Mouse (Mus musculus): ENCODE results near the gene Tfr2.

Gene Tfr2

GRCm38 (mm10) chr5:137569665-137570064, at the start of gene Tfr2:
Tfr2 (plus strand) TSS chr5:137569840.
- DNase-seq (ENCODE audit: low spot score in 2 of 2), result no peak

GRCm38 (mm10) chr5:137521861-137522260, 47.8 kb upstream of the Tfr2 start:
- no peak for DNase-seq (ENCODE audit: low spot score in 2 of 2)

DNA sequence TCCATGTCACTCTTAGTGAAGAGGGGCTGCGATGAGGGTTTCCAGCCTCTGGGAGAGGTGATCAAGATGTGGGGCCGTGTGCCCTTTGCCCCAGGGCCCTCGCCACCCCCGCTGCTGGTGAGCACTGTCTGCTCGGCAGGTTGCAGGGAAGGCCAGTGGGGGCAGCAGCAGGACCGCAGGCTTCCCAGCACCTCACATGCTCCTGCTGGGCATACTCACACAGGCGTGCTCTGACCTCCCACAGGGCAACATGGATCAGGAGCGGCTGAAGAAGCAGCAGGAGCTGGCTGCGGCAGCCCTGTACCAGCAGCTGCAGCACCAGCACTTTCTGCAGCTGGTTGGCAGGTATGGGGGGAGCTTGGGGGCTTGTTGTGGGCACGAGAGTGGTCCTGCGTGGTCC, 46.9 kb upstream of the Tfr2 start:
- peak in 1 of 2 experiments; percentile 26 for DNase-seq (ENCODE audit: low spot score in 2 of 2)

DNA sequence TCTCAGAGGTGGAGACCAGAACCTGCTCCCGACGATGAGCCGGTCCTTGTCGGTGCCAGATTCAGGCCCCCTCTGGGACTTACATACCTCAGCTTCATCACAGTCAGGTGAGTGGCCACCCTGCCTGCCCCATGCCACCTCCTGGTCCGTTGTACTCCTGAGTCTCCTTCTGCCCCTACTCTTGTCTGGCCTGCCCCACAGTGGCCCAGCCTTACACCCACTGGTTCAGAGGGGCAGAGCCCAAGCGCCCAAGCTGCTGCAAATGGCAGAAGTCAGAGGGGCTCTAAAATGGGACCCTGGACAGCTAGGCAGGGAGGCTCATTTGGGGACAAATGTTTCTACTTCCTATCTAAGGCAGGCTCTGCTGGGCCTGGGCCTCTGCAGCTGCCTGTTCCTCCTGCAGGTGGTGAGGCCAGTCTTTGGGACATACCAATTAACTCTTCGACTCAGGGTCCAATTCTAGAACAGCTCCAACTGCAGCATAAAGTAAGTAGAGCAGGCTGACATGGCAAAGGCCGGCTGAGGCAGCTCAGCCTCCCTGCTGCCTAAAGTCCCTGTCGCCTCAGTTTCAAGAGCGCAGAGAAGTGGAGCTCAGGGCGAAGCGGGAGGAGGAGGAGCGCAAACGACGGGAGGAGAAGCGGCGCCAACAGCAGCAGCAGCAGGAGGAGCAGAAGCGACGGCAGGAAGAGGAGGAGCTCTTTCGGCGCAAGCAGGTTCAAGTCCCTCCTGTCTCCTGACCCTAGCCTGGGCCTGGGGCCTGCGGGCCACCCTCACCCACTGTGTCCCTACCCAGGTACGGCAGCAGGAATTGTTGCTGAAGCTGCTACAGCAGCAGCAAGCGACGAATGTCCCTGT, 46.0 kb upstream of the Tfr2 start:
- peak in 1 of 2 experiments; percentile 25 for DNase-seq (ENCODE audit: low spot score in 2 of 2)

DNA sequence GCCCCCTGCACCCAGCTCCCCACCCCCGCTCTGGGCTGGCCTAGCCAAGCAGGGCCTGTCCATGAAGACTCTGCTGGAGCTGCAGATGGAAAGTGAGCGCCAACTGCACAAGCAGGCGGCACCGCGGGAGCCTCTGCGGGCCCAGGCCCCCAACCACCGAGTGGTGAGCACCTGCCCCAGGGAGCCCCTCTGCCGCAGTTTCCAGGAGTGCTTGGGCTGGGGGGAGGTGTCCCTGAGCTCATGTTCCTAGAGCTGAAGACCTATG, 45.5 kb upstream of the Tfr2 start:
- DNase-seq (ENCODE audit: low spot score in 2 of 2), result peak in 1 of 2 experiments; percentile 40

GRCm38 (mm10) chr5:137524671-137525070, 45.0 kb upstream of the Tfr2 start:
- DNase-seq (ENCODE audit: low spot score in 2 of 2), result peak in 1 of 2 experiments; percentile 27

DNA sequence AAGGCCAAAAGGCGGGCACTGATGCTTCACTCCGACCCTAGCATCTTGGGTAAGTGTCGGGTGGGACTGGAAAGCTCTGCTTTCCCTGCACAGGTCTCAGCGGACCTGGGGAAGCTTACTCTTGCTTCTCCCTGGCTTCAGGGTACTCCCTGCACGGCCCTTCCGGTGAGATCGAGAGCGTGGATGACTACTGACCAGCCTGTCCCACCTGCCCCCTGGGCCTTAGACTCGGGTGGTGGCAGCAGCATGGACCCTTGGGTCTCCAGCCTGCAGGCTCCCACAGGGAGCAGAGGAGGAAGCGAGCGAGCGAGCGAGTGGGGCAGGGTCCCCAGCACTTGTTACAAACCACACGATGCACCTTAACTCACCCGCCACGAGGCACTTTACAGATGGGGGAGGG, 44.1 kb upstream of the Tfr2 start:
- peak in 1 of 2 experiments; percentile 25 for DNase-seq (ENCODE audit: low spot score in 2 of 2)

DNA sequence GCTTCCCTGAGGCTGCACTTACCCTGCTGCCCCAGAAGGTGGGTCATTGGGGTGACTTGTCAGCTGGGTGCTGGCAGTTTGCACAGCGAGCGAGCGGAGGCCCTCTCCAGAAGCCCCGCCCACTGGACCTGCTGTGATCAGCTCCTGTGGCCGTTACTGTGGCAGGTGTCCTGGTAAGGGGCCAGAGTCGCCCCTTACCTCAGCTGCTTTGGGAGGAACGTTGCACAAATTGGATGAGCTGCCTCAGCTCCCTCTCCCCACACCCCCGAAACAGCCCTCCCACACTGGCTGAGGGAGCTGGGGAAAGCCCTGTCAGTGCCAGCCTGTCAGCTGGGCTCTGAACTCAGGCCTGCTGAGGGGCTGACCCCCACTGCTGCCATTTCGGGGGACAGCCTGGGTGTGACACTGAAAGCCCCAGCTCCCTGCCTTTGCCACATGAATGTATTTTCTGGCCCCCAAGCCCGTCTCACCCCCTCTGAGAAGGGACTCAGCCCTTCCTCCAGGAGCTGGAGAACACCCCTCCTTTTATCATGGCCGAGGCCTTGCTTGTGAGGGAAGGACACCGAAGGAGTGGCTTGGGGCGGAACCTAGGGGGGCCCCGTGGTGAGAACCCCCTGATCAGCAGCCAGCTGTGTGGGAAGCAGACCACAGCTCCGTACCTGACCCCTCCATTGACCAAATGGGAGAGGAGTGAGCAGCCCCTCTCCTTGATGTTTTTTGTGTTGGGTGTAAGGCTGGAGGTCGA, 43.3 kb upstream of the Tfr2 start:
- DNase-seq (ENCODE audit: low spot score in 2 of 2), result peak; percentile 59 to 72

DNA sequence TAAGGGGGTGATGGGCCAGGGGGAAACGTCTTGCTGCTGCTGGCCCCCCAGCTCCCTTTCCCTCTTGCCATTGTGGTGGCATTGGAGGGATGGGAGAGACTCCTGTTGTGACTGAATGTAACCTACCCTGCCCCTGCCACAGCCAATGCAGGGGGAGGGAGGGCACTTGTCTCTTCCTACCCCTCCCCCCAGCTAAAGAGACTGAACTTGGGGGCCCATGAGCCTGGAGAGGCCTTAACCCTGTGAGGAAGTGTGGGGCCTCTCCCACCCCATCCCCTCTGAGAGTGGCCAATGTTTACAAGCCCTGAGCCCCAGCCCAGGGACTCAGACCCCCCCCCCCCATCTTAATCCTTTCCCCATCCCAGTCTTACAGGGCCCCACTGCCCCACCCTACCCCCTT, 42.2 kb upstream of the Tfr2 start:
- peak in 1 of 2 experiments; percentile 27 for DNase-seq (ENCODE audit: low spot score in 2 of 2)

DNA sequence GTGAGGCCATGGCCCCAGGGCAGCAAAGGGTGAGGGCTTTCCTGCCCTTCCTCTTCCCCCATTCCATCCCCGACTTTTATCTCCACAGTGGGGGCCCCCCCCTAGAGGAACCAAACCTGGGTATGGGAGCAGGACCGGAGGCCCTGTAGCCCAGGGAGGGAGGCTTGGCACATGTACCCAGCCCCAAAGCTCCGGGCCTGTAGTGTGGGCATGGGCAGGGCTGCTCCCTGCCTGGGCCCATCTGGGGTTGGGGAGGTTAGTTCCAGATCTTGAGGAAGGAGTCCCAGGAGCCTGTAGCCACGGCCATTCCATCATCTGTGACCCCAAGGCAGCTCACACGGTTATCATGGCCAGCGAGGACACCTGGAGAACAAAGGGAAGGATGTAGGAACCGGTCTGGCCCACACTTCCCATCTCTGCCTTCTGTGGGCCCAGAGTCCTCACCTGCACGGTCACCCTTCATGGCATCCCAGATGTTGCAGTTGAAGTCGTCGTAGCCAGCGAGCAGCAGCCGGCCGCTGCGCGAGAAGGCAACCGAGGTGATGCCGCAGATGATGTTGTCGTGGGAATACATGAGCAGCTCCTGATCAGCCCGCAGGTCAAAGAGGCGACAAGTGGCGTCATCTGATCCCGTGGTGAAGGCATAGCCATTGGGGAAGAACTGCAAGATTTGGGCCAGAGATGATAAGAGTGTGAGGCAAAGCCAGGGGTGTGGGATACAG, 41.2 kb upstream of the Tfr2 start:
- DNase-seq (ENCODE audit: low spot score in 2 of 2), result no peak

DNA sequence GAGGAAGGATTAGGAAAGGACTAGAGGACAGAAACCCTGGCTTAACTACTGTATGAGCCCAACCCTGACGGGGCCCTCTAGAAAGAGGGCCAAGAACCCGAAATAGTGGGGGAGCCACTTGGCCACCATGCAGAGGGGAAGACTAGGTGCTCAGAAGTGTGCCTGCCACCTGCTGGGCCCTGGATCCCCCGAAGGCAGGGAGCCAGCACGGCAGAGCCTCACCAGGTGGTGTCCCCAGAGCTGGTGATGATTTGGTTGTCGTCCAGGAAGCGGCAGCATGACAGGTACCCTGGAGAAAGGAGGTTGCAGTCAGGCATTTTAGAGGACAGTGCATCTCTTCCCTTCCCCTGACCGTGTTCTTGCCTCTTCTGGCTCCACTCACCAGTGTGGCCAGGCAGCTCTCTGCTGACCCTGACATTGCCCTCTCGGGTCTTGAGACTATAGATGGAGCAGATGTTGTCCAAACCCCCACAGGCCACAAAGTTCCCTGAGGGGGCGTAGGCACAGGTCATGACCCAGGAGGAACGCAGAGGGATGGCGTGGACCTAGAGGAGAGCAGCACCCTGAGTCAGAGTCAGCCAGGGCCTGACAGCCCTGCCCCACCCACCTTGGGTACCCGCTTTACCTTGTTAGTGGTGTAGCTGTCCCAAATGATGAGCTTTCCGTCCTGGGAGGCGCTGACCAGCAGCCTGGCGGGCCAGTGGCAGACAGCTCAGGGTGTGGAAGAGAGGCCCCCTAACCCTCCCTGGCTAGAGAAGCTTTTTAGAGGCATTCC, 40.2 kb upstream of the Tfr2 start:
- DNase-seq (ENCODE audit: low spot score in 2 of 2), result peak in 1 of 2 experiments; percentile 58

- no peak for DNase-seq (ENCODE audit: low spot score in 2 of 2)
These were observed 39.6 kb upstream of the Tfr2 start for GRCm38 (mm10) chr5:137530075-137530474.

DNA sequence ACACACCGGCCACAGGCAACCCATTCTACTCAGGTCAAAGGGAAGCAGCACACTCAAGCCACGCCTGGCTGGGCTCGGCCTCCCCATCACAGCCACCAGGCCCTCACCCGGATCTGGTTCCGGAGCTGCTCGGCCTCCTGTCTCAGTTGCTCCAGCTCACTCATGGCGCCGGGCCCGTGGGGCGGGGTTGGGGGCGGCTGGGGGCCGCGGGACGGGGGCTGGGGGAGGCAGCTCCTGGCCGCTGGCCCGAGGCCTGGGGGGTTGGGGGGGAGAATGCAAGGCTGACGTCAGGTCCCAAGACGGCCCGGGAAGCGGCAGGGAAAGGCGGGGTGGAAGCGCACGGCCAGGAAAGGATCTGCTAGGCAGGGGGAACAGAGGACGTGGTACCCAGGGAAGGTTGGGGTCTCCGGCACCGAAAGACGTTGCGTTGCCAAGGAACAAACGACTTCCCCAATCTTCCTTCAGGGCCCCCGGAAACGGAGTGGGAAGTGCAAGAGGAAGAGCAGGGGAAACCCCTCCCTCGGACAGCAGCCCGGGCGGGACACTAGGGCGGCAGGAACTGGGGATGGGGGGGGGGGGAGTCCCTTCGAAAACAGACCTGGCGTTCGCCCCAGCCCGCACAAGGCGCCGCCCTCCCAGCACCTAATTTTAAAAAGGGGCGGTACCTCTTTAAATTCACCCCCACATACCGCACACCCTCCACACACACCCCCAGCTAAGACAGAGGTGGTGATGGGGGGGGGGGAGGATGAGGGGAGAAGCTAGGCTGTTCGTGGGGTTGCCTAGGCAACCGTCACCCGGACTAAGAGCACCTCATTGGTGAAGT, 38.8 kb upstream of the Tfr2 start:
- DNase-seq (ENCODE audit: low spot score in 2 of 2), result peak; percentile 93 to 96

DNA sequence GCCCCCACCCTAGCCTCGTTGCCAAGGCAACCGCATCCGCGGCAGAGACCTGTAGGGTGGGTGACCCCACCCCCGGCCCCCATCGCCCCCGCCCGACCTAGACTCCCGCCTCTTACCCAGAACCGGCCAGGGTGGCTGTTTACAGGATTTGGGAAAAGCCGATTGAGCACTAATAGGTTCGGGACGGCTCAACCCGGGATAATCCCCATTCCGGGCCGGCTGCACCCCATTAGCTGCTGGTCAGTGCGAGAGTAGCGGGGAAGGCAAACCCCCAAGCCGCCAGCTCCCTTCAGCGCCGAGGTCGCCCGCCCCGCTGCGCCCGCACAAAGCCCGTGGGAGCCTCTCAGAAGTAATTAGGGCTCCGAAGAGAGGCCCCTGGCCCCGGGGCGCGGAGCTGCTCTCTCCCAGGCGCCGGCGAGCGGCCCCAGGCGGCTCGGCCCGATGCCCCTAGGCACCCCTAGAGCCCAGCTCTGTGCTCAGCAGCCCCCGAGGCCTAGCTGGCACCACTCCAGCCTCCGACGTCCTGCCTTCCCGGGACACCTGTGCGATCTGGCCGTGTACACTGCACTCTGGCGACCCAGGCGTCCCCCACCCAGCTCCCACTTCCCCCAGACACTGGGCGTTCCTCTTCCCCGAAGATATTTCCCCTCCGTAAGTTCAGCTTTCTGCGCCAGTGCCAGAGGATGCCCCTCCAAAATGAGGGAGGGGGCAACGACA, 38.1 kb upstream of the Tfr2 start:
- peak; percentile 76 to 80 for DNase-seq (ENCODE audit: low spot score in 2 of 2)

GRCm38 (mm10) chr5:137532131-137532807, 37.4 kb upstream of the Tfr2 start:
- peak in 1 of 2 experiments; percentile 50 for DNase-seq (ENCODE audit: low spot score in 2 of 2)

- no peak for DNase-seq (ENCODE audit: low spot score in 2 of 2)
These were observed 36.9 kb upstream of the Tfr2 start for GRCm38 (mm10) chr5:137532808-137533116.

DNA sequence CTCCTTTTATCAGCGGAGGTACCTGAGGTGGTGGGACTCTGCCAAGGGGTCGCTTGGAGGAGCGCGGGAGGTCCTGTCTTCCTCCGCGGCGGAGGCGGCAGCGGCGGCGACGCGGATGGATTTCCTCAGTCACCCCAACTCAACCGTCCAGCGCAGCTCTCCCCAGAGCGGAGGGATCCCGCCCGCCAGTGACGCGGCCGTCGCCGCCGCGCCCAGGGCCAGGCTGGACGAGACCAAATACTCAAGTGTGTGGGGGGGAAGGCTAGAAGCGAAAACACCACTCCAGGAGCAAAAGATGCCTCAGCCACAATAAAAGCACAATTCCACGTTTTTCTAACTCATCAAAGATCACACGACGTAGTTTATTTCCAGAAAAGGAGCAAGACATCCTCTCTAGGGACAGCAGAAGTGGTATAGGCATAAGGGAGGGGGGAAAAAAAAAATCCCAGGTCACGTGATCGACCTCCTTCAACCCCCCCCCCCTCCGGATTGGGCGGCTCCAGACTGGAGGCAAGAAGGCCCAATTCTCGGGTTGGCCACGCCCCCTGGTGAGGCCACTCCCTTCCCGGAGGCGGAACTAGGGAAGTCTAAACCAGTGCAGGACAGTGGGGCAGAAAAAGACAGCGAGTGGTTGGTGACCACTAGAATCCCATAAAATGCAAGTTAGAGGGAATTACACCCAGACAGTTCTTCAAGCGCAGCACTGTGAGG, 36.4 kb upstream of the Tfr2 start, which contains the start of the genes Epo and Gnb2:
Epo (minus strand) TSS at position 126 of the 711 bp plus-strand sequence.
Gnb2 (minus strand) TSS at position 394 of the 711 bp plus-strand sequence.
- peak; percentile 98 for DNase-seq (ENCODE audit: low spot score in 2 of 2)

DNA sequence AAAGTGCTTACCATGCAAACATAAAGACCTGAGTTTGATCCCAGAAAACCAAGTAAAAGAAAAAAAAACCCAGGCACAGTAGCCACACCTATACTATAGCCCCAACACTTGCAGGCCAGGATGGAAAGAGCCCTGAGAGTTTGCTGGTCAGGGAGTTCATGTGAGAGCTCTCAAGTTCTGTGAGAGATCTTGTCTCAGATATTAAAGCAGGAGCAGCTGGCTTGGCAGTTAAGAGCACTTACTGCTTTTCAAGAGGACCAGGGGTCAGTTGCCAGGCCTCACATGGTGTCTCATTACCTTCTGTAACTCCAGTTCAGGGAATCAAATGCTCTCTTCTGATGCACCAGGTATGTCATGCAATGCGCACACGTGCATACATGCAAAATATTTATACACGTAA, 34.9 kb upstream of the Tfr2 start:
- DNase-seq (ENCODE audit: low spot score in 2 of 2), result no peak

- no peak for DNase-seq (ENCODE audit: low spot score in 2 of 2)
These were observed 34.3 kb upstream of the Tfr2 start for GRCm38 (mm10) chr5:137535318-137535717.

Data from right cerebral cortex, postnatal 10 days (tissue).